Mouse (Mus musculus): Measurements from ENCODE around the gene Il17ra. TPM values are rescaled to one million over a fixed set of nuclear protein-coding genes. Genes with fewer than 3 reads are reported as not detected.
A peak's percentile ranks its signal among the peaks of the same experiment; 100 is the strongest.

The Il17ra gene
- polyA plus RNA-seq, 1 experiment from 2014 or later = 3.5 TPM

- 0 out of 2 replicates have a peak, but pooled peaks have one; percentile 16 for ATAC-seq (ENCODE audit: low FRiP score, low TSS enrichment)
- Histone ChIP-seq H3K4me3 (ENCODE audit: low read depth, low read length) (no peak overlapping the region), H3K4me2 (replicated peaks; ENCODE audit: low read depth) (no peak overlapping the region), H3K9me3 (ENCODE audit: control insufficient read depth, low read length) (no peaks in the 10 kb centered on the region), H3K4me1 (replicated peaks; ENCODE audit: control insufficient read depth, insufficient read depth) (no peaks in the 10 kb centered on the region), H3K36me3 (ENCODE audit: control insufficient read depth, insufficient read depth, low read length) (no peaks in the 10 kb centered on the region; the same call in none of the 2 replicates), H3K27ac (replicated peaks) (no peak overlapping the region), H3K9ac (ENCODE audit: low read length) (no peak overlapping the region), H3K27me3 (ENCODE audit: control insufficient read depth, insufficient read depth, low read length) (no peaks in the 10 kb centered on the region)
- no peak for DNase-seq (ENCODE audit: low spot score)
- TF ChIP-seq CTCF (IDR thresholded peaks at IDR 0.05; ENCODE audit: low read depth) (no peak), EP300 (optimal IDR thresholded peaks at IDR 0.05) (no peak)
- WGBS = 49% methylated on average over 5 of the region's 5 CpGs
Observed at GRCm38 (mm10) chr6:120473427-120473826, 10.4 kb downstream of the Il17ra start.

DNA sequence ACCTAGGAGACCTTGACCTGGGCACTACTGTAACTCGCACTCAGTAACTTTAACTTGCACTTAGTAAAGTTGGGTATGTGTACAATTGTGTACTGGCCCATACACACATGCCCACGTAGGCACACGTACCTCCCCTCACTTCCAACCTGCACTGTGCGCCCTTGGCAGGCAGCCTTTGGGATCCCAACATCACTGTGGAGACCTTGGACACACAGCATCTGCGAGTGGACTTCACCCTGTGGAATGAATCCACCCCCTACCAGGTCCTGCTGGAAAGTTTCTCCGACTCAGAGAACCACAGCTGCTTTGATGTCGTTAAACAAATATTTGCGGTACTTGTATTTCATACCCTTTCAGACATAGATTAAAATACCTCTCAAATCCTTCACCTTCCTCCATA, 12.2 kb downstream of the Il17ra start:
- 52% methylated on average over 8 of the region's 8 CpGs for WGBS
- no peak for TF ChIP-seq EP300 (optimal IDR thresholded peaks at IDR 0.05)
- no peak for TF ChIP-seq CTCF (IDR thresholded peaks at IDR 0.05; ENCODE audit: low read depth)
- Histone ChIP-seq H3K9me3 (ENCODE audit: control insufficient read depth, low read length) (no peaks in the 10 kb centered on the region), H3K27me3 (ENCODE audit: control insufficient read depth, insufficient read depth, low read length) (no peaks in the 10 kb centered on the region), H3K36me3 (ENCODE audit: control insufficient read depth, insufficient read depth, low read length) (no peaks in the 10 kb centered on the region; the same call in none of the 2 replicates), H3K4me2 (replicated peaks; ENCODE audit: low read depth) (no peak overlapping the region), H3K27ac (replicated peaks) (no peak overlapping the region), H3K4me1 (replicated peaks; ENCODE audit: control insufficient read depth, insufficient read depth) (no peaks in the 10 kb centered on the region), H3K4me3 (ENCODE audit: low read depth, low read length) (no peak overlapping the region), H3K9ac (ENCODE audit: low read length) (no peak overlapping the region)
- ATAC-seq (ENCODE audit: low FRiP score, low TSS enrichment) (peak; percentile 36; the same call in 1 of the 2 replicates), DNase-seq (ENCODE audit: low spot score) (no peak)

GRCm38 (mm10) chr6:120479302-120479701, 16.3 kb downstream of the Il17ra start:
- ATAC-seq (ENCODE audit: low FRiP score, low TSS enrichment) (no peak), DNase-seq (ENCODE audit: low spot score) (no peak)
- H3K4me3 ChIP-seq (ENCODE audit: low read depth, low read length) = no peak overlapping the region
- no peak overlapping the region for H3K9ac ChIP-seq (ENCODE audit: low read length)
- TF ChIP-seq EP300 (optimal IDR thresholded peaks at IDR 0.05) (no peak), CTCF (IDR thresholded peaks at IDR 0.05; ENCODE audit: low read depth) (no peak)
- 83% methylated on average over 2 of the region's 2 CpGs for WGBS
- no peaks in the 10 kb centered on the region; the same call in none of the 2 replicates for H3K36me3 ChIP-seq (ENCODE audit: control insufficient read depth, insufficient read depth, low read length)
- H3K4me2 ChIP-seq (replicated peaks; ENCODE audit: low read depth) = no peak overlapping the region
- H3K27ac ChIP-seq (replicated peaks) = no peak overlapping the region
- H3K9me3 ChIP-seq (ENCODE audit: control insufficient read depth, low read length) = no peaks in the 10 kb centered on the region
- H3K27me3 ChIP-seq (ENCODE audit: control insufficient read depth, insufficient read depth, low read length) = no peaks in the 10 kb centered on the region
- no peaks in the 10 kb centered on the region for H3K4me1 ChIP-seq (replicated peaks; ENCODE audit: control insufficient read depth, insufficient read depth)

GRCm38 (mm10) chr6:120480361-120480760, 17.3 kb downstream of the Il17ra start:
- no peak for DNase-seq (ENCODE audit: low spot score)
- no peaks in the 10 kb centered on the region for H3K4me1 ChIP-seq (replicated peaks; ENCODE audit: control insufficient read depth, insufficient read depth)
- 83% methylated on average over 5 of the region's 5 CpGs for WGBS
- H3K36me3 ChIP-seq (ENCODE audit: control insufficient read depth, insufficient read depth, low read length) = no peaks in the 10 kb centered on the region; the same call in none of the 2 replicates
- no peak overlapping the region for H3K4me2 ChIP-seq (replicated peaks; ENCODE audit: low read depth)
- no peak overlapping the region for H3K9ac ChIP-seq (ENCODE audit: low read length)
- TF ChIP-seq EP300 (optimal IDR thresholded peaks at IDR 0.05) (no peak), CTCF (IDR thresholded peaks at IDR 0.05; ENCODE audit: low read depth) (no peak)
- no peaks in the 10 kb centered on the region for H3K9me3 ChIP-seq (ENCODE audit: control insufficient read depth, low read length)
- H3K4me3 ChIP-seq (ENCODE audit: low read depth, low read length) = no peak overlapping the region
- ATAC-seq (ENCODE audit: low FRiP score, low TSS enrichment) = no peak
- no peak overlapping the region for H3K27ac ChIP-seq (replicated peaks)
- no peaks in the 10 kb centered on the region for H3K27me3 ChIP-seq (ENCODE audit: control insufficient read depth, insufficient read depth, low read length)

DNA sequence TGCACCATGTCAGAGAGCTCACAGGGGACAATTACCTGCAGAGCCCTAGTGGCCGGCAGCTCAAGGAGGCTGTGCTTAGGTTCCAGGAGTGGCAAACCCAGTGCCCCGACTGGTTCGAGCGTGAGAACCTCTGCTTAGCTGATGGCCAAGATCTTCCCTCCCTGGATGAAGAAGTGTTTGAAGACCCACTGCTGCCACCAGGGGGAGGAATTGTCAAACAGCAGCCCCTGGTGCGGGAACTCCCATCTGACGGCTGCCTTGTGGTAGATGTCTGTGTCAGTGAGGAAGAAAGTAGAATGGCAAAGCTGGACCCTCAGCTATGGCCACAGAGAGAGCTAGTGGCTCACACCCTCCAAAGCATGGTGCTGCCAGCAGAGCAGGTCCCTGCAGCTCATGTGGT, 18.5 kb downstream of the Il17ra start:
- no peak for DNase-seq (ENCODE audit: low spot score)
- no peaks in the 10 kb centered on the region; the same call in 1 of the 2 replicates for H3K36me3 ChIP-seq (ENCODE audit: control insufficient read depth, insufficient read depth, low read length)
- no peaks in the 10 kb centered on the region for H3K9me3 ChIP-seq (ENCODE audit: control insufficient read depth, low read length)
- no peak for ATAC-seq (ENCODE audit: low FRiP score, low TSS enrichment)
- no peak overlapping the region for H3K9ac ChIP-seq (ENCODE audit: low read length)
- TF ChIP-seq EP300 (optimal IDR thresholded peaks at IDR 0.05) (no peak), CTCF (IDR thresholded peaks at IDR 0.05; ENCODE audit: low read depth) (peak; percentile 50)
- H3K4me1 ChIP-seq (replicated peaks; ENCODE audit: control insufficient read depth, insufficient read depth) = no peaks in the 10 kb centered on the region
- WGBS = 92% methylated on average over 6 of the region's 6 CpGs
- H3K4me2 ChIP-seq (replicated peaks; ENCODE audit: low read depth) = no peak overlapping the region
- H3K27ac ChIP-seq (replicated peaks) = no peak overlapping the region
- H3K4me3 ChIP-seq (ENCODE audit: low read depth, low read length) = no peak overlapping the region
- no peaks in the 10 kb centered on the region for H3K27me3 ChIP-seq (ENCODE audit: control insufficient read depth, insufficient read depth, low read length)

DNA sequence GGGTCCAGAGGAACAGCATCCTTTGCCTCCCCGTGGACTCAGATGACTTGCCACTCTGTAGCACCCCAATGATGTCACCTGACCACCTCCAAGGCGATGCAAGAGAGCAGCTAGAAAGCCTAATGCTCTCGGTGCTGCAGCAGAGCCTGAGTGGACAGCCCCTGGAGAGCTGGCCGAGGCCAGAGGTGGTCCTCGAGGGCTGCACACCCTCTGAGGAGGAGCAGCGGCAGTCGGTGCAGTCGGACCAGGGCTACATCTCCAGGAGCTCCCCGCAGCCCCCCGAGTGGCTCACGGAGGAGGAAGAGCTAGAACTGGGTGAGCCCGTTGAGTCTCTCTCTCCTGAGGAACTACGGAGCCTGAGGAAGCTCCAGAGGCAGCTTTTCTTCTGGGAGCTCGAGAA, 19.0 kb downstream of the Il17ra start:
- Histone ChIP-seq H3K4me2 (replicated peaks; ENCODE audit: low read depth) (no peak overlapping the region), H3K9ac (ENCODE audit: low read length) (no peak overlapping the region), H3K9me3 (ENCODE audit: control insufficient read depth, low read length) (no peaks in the 10 kb centered on the region), H3K27me3 (ENCODE audit: control insufficient read depth, insufficient read depth, low read length) (no peaks in the 10 kb centered on the region), H3K27ac (replicated peaks) (no peak overlapping the region), H3K4me3 (ENCODE audit: low read depth, low read length) (no peak overlapping the region), H3K36me3 (ENCODE audit: control insufficient read depth, insufficient read depth, low read length) (no peaks in the 10 kb centered on the region; the same call in 1 of the 2 replicates), H3K4me1 (replicated peaks; ENCODE audit: control insufficient read depth, insufficient read depth) (no peaks in the 10 kb centered on the region)
- DNase-seq (ENCODE audit: low spot score) = no peak
- 92% methylated on average over 10 of the region's 14 CpGs for WGBS
- TF ChIP-seq EP300 (optimal IDR thresholded peaks at IDR 0.05) = no peak
- no peak for TF ChIP-seq CTCF (IDR thresholded peaks at IDR 0.05; ENCODE audit: low read depth)
- ATAC-seq (ENCODE audit: low FRiP score, low TSS enrichment) = no peak
